In the genomic region with DNA sequence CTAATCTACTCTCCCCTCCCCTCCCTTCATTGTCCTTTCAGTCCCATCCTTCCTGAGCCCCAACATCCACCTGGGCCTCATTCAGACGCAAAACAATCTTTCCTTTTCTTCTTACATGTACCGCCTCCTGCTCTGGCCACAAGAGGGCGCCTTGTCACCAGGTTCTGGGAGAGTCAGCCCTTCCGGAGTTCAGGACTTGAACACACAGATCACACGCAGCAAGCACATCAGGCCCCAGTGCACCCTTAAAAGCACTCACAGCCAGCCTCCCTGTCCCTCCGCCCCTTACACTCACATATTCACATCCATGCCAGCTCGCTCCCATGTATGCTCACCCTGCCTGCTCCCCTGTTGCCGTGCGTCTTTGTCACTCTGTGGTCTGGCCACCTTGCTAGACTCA, we compare ENCODE assay signal across 8 mouse cellular contexts. TPM values are rescaled to one million over a fixed set of nuclear protein-coding genes. Genes with fewer than 3 reads are reported as not detected.
DNase-seq lines count a peak whose midpoint lies in the region; ATAC-seq and TF ChIP-seq lines count a peak whose summit lies in the region.

No protein-coding gene starts in this region.

- peak overlapping the region; percentile 24; the same call in 1 of the 2 replicates for H3K27ac ChIP-seq in forebrain, embryonic 16.5 days (ENCODE audit: low read length)
- 0 out of 2 replicates have a peak overlapping the region, but pooled peaks have one; percentile 2 for H3K27ac ChIP-seq in neural tube, embryonic 14.5 days (ENCODE audit: low read depth, low read length)
- H3K27ac ChIP-seq in testis, adult 2 months (ENCODE audit: control insufficient read depth, insufficient read depth, low read depth, low read length), result no peak overlapping the region

- no peaks in the 10 kb centered on the region for H3K36me3 ChIP-seq in G1E (replicated peaks)
- H3K36me3 ChIP-seq in forebrain, embryonic 16.5 days (ENCODE audit: control insufficient read depth, insufficient read depth), result no peaks in the 10 kb centered on the region
- no peaks in the 10 kb centered on the region for H3K36me3 ChIP-seq in neural tube, embryonic 14.5 days (ENCODE audit: control insufficient read depth, insufficient read depth, low read length)
- no peaks in the 10 kb centered on the region for H3K36me3 ChIP-seq in testis, adult 2 months (ENCODE audit: control insufficient read depth, insufficient read depth, low read length)

- peak overlapping the region; percentile 38; the same call in 1 of the 2 replicates for H3K4me3 ChIP-seq in G1E (ENCODE audit: low read depth, low read length)
- no peak overlapping the region for H3K4me3 ChIP-seq in forebrain, embryonic 16.5 days (replicated peaks; ENCODE audit: low read length)
- no peak overlapping the region for H3K4me3 ChIP-seq in neural tube, embryonic 14.5 days (ENCODE audit: low read depth, low read length)
- no peak overlapping the region for H3K4me3 ChIP-seq in testis, adult 2 months (ENCODE audit: control insufficient read depth, low read depth, low read length)

- ATAC-seq in G1E (ENCODE audit: extremely low read depth, insufficient number of reproducible peaks, low FRiP score, poor library complexity, severe bottlenecking), result peak; percentile 61
- peak; percentile 78 for ATAC-seq in forebrain, embryonic 16.5 days
- peak; percentile 71 for ATAC-seq in neural tube, embryonic 14.5 days (ENCODE audit: low read depth)

- no peaks in the 10 kb centered on the region for H3K9me3 ChIP-seq in G1E (replicated peaks)
- H3K9me3 ChIP-seq in forebrain, embryonic 16.5 days (ENCODE audit: control insufficient read depth, low read length), result no peaks in the 10 kb centered on the region
- no peaks in the 10 kb centered on the region for H3K9me3 ChIP-seq in neural tube, embryonic 14.5 days (ENCODE audit: control insufficient read depth, low read length)

- TF ChIP-seq POLR2A in testis, adult 2 months (IDR thresholded peaks at IDR 0.05; ENCODE audit: control insufficient read depth, low read depth, low read length), result no peak

- H3K9ac ChIP-seq in forebrain, embryonic 16.5 days (replicated peaks; ENCODE audit: low read depth, low read length), result peak overlapping the region; percentile 1; the same call in 1 of the 2 replicates
- H3K9ac ChIP-seq in neural tube, embryonic 14.5 days (replicated peaks; ENCODE audit: low read depth, low read length), result no peak overlapping the region

- intact Hi-C loops in heart, postnatal 36 days (cut with DNase I), result loop anchor here (1.0 to 10.0 kb wide), 9 partner anchors 18 to 979 kb away; a partner anchor contains a TSS

- H3K4me2 ChIP-seq in forebrain, embryonic 16.5 days (ENCODE audit: low read length), result no peak overlapping the region
- H3K4me2 ChIP-seq in neural tube, embryonic 14.5 days (ENCODE audit: low read depth, low read length), result no peak overlapping the region

- peaks cover 46% of the 10 kb centered on the region for H3K4me1 ChIP-seq in G1E (ENCODE audit: insufficient read depth, low read depth, low read length)
- peaks cover 28% of the 10 kb centered on the region for H3K4me1 ChIP-seq in forebrain, embryonic 16.5 days (replicated peaks; ENCODE audit: control insufficient read depth, insufficient read depth, low read length)
- no peaks in the 10 kb centered on the region for H3K4me1 ChIP-seq in neural tube, embryonic 14.5 days (ENCODE audit: control insufficient read depth, insufficient read depth, low read length)
- H3K4me1 ChIP-seq in testis, adult 2 months (ENCODE audit: control insufficient read depth, insufficient read depth, low read length), result peaks cover 2% of the 10 kb centered on the region

- WGBS in forebrain, embryonic 16.5 days, result 13% methylated on average over 9 of the region's 9 CpGs
- 22% methylated on average over 9 of the region's 9 CpGs for WGBS in neural tube, embryonic 14.5 days

- peaks cover 48% of the 10 kb centered on the region for H3K27me3 ChIP-seq in G1E (ENCODE audit: insufficient read depth, low read length)
- no peaks in the 10 kb centered on the region for H3K27me3 ChIP-seq in forebrain, embryonic 16.5 days (replicated peaks; ENCODE audit: control insufficient read depth, insufficient read depth, low read length)
- no peaks in the 10 kb centered on the region for H3K27me3 ChIP-seq in neural tube, embryonic 14.5 days (ENCODE audit: control insufficient read depth, insufficient read depth, low read length)
- H3K27me3 ChIP-seq in testis, adult 2 months (ENCODE audit: control insufficient read depth, insufficient read depth, low read length), result no peaks in the 10 kb centered on the region

- TF ChIP-seq CTCF in G1E (IDR thresholded peaks at IDR 0.05; ENCODE audit: low read depth, low read length), result peak; percentile 68
- peak; percentile 89; the same call in 1 of the 2 replicates for TF ChIP-seq CTCF in testis, adult 2 months (IDR thresholded peaks at IDR 0.05; ENCODE audit: control insufficient read depth, insufficient read depth, insufficient replicate concordance, low read depth, low read length)

- DNase-seq in G1E (ENCODE audit: low spot score), result peak; percentile 79
- peak; percentile 90 for DNase-seq in cerebellum, adult 11-12 months
- peak; percentile 86 to 92 for DNase-seq in heart, postnatal 36 days
- DNase-seq in layer of hippocampus, adult 18-20 months (ENCODE audit: low spot score in 2 of 2), result peak; percentile 81 to 94
- peak; percentile 88 to 91 for DNase-seq in lung, adult 18-20 months

RNA-seq across cellular contexts. Expression of a gene that starts 45.6 kb away (rescaled TPM):
- total RNA-seq in G1E (2014; fragmentation: Nextera tagmentation), result not detected in 2 replicates
- 0.11 and 0.35 TPM in 2 replicates for total RNA-seq in G1E (2017)
- polyA plus RNA-seq in G1E (2012), result 0.07 and 0.10 TPM in 2 replicates
- 26.4 and 31.2 TPM in 2 replicates for polyA plus RNA-seq in forebrain, embryonic 16.5 days (2015; fragmentation: Nextera tagmentation; extraction: Ambion mirVana)
- 10 to 100 TPM; 14.2 to 15.0 TPM for total RNA-seq in heart, postnatal 36 days (2021)
- 10 to 100 TPM; 20.3 to 26.5 TPM for total RNA-seq in layer of hippocampus, adult 18-20 months (2021)
- polyA plus RNA-seq in neural tube, embryonic 14.5 days (2014; fragmentation: Nextera tagmentation; extraction: Ambion mirVana), result 43.4 and 55.0 TPM in 2 replicates
- polyA plus RNA-seq in testis, adult 2 months (2012; rRNA removed), result 6.4 and 7.3 TPM in 2 replicates

RNA-seq across cellular contexts. Expression of a gene that starts 56.6 kb away (rescaled TPM):
- total RNA-seq in G1E (2014; fragmentation: Nextera tagmentation) (not detected in 2 replicates), G1E (2017) (0.11 TPM in 1 of 2 replicates, not detected in the other)
- polyA plus RNA-seq in G1E (2012), result not detected in 2 replicates
- polyA plus RNA-seq in forebrain, embryonic 16.5 days (2015; fragmentation: Nextera tagmentation; extraction: Ambion mirVana), result 0.11 TPM in 1 of 2 replicates, not detected in the other
- not detected for total RNA-seq in heart, postnatal 36 days (2021)
- total RNA-seq in layer of hippocampus, adult 18-20 months (2021), result not detected
- 0.32 and 0.49 TPM in 2 replicates for polyA plus RNA-seq in neural tube, embryonic 14.5 days (2014; fragmentation: Nextera tagmentation; extraction: Ambion mirVana)
- 0.15 and 0.17 TPM in 2 replicates for polyA plus RNA-seq in testis, adult 2 months (2012; rRNA removed)
